Mouse (Mus musculus) gastrocnemius, adult 2 months (tissue): ENCODE data around the gene Scrn1. TPM values are rescaled to one million over a fixed set of nuclear protein-coding genes. Genes with fewer than 3 reads are reported as not detected.

Experiments
- DNase-seq: peaks from one replicate; pipeline ENCODE4 v3.0.0; 2022
- H3K27ac ChIP-seq: fragments of 200-600 bp; 2 replicates; pipeline ENCODE4 v1.8.1; 2022; ENCODE audit warnings: mild to moderate bottlenecking
- H3K4me3 ChIP-seq: fragments of 200-600 bp; 2 replicates; pipeline ENCODE4 v1.8.1; 2022; ENCODE audit warnings: mild to moderate bottlenecking, moderate library complexity
- CTCF ChIP-seq: fragments of 200-600 bp; IDR thresholded peaks from 2 replicates; pipeline ENCODE4 v1.8.1; 2022; ENCODE audit warnings: antibody characterized with exemption, mild to moderate bottlenecking, moderate library complexity
- intact Hi-C: fragments of 180-260 bp; cut with DNase I; formaldehyde crosslinking; loops from one replicate; pipeline ENCODE4 v1.15.1; 2025
- total RNA-seq, 2 experiments: library from RNA; stranded (reverse); gene quantifications; 2 replicates each; pipeline ENCODE4 v1.2.3; 2021

Gene Scrn1
- total RNA-seq, 2 experiments from 2014 or later: 1.4 to 1.6 TPM

GRCm38 (mm10) chr6:54507002-54507401, 59.3 kb downstream of the Scrn1 start:
- H3K27ac ChIP-seq: no peak overlapping the region
- DNase-seq: peak; percentile 61
- H3K4me3 ChIP-seq: no peak overlapping the region
- intact Hi-C loops: loop anchor here (1.0 kb wide), 1 partner anchor 116 kb away; no protein-coding TSS in a partner anchor
- TF ChIP-seq CTCF: peak; percentile 81

GRCm38 (mm10) chr6:54506318-54506717, 60.0 kb downstream of the Scrn1 start:
- TF ChIP-seq CTCF: no peak
- intact Hi-C loops: no loop called here
- H3K27ac ChIP-seq: no peak overlapping the region
- no peak overlapping the region for H3K4me3 ChIP-seq
- DNase-seq: no peak

- Histone ChIP-seq H3K4me3 (no peak overlapping the region), H3K27ac (peak overlapping the region; percentile 2; the same call in 1 of the 2 replicates)
- no peak for DNase-seq
- TF ChIP-seq CTCF: no peak
- intact Hi-C loops: no loop called here
Observed at GRCm38 (mm10) chr6:54502661-54503115, 63.6 kb downstream of the Scrn1 start.

GRCm38 (mm10) chr6:54496214-54496613, 70.1 kb downstream of the Scrn1 start:
- Histone ChIP-seq H3K4me3 (no peak overlapping the region), H3K27ac (no peak overlapping the region)
- intact Hi-C loops: no loop called here
- no peak for TF ChIP-seq CTCF
- no peak for DNase-seq

GRCm38 (mm10) chr6:54494612-54495398, 71.5 kb downstream of the Scrn1 start:
- no peak for DNase-seq
- intact Hi-C loops: no loop called here
- no peak for TF ChIP-seq CTCF

GRCm38 (mm10) chr6:54494097-54494496, 72.2 kb downstream of the Scrn1 start:
- TF ChIP-seq CTCF: no peak
- intact Hi-C loops: no loop called here
- Histone ChIP-seq H3K4me3 (no peak overlapping the region), H3K27ac (no peak overlapping the region)
- no peak for DNase-seq

More at GRCm38 (mm10) chr6:54494612-54495398, 71.5 kb downstream of the Scrn1 start:
- Histone ChIP-seq H3K4me3 (no peak overlapping the region), H3K27ac (no peak overlapping the region)

GRCm38 (mm10) chr6:54491074-54491473, 75.2 kb downstream of the Scrn1 start:
- Histone ChIP-seq H3K4me3 (no peak overlapping the region), H3K27ac (no peak overlapping the region)
- TF ChIP-seq CTCF: no peak
- intact Hi-C loops: no loop called here
- DNase-seq: no peak

GRCm38 (mm10) chr6:54485973-54486569, 80.2 kb downstream of the Scrn1 start:
- no peak overlapping the region for H3K27ac ChIP-seq
- no peak overlapping the region for H3K4me3 ChIP-seq
- no peak for DNase-seq
- intact Hi-C loops: no loop called here
- TF ChIP-seq CTCF: no peak

GRCm38 (mm10) chr6:54485435-54485901, 80.8 kb downstream of the Scrn1 start:
- intact Hi-C loops: no loop called here
- TF ChIP-seq CTCF: no peak
- Histone ChIP-seq H3K4me3 (no peak overlapping the region), H3K27ac (no peak overlapping the region)
- no peak for DNase-seq

- Histone ChIP-seq H3K4me3 (no peak overlapping the region), H3K27ac (no peak overlapping the region)
- no peak for TF ChIP-seq CTCF
- intact Hi-C loops: no loop called here
- DNase-seq: no peak
Observed at GRCm38 (mm10) chr6:54485000-54485399, 81.3 kb downstream of the Scrn1 start.

- no peak for TF ChIP-seq CTCF
- H3K27ac ChIP-seq: no peak overlapping the region
- DNase-seq: no peak
- intact Hi-C loops: no loop called here
- H3K4me3 ChIP-seq: no peak overlapping the region
Observed at GRCm38 (mm10) chr6:54481390-54482112, 84.7 kb downstream of the Scrn1 start.

GRCm38 (mm10) chr6:54478646-54479324, 87.5 kb downstream of the Scrn1 start:
- DNase-seq: peak; percentile 61
- Histone ChIP-seq H3K27ac (no peak overlapping the region), H3K4me3 (no peak overlapping the region)
- intact Hi-C loops: loop anchor here (5.0 kb wide), 1 partner anchor 71 kb away; no protein-coding TSS in a partner anchor
- peak; percentile 56 for TF ChIP-seq CTCF
